24 mouse cellular contexts compared by ENCODE assay signal in genomic region chr13:47192200-47192599, GRCm38 (mm10).
"Had no signal": no experiment of that assay in that cellular context is flagged by ENCODE, and none has a peak within 500 bp of the region (broad histone marks: within the 10 kb centered on the region; RNA-seq: fewer than 3 reads in every experiment).

No protein-coding gene starts in this region.

- ATAC-seq: forebrain, embryonic 15.5 days; forebrain, postnatal 0 days; hindbrain, postnatal 0 days; liver, embryonic 12.5 days had no signal

- H3K9ac ChIP-seq: forebrain, embryonic 15.5 days; forebrain, postnatal 0 days; heart, embryonic 12.5 days; hindbrain, embryonic 13.5 days; hindbrain, embryonic 15.5 days; limb, embryonic 12.5 days; liver, embryonic 12.5 days; liver, embryonic 14.5 days had no signal

- H3K27ac ChIP-seq: forebrain, embryonic 15.5 days; heart, embryonic 10.5 days; hindbrain, embryonic 13.5 days; hindbrain, embryonic 15.5 days; hindbrain, postnatal 0 days; layer of hippocampus, adult 2 months; left cerebral cortex, adult 2 months; limb, embryonic 10.5 days; limb, embryonic 12.5 days; liver, embryonic 12.5 days; liver, embryonic 14.5 days had no signal

- H3K4me3 ChIP-seq: forebrain, embryonic 15.5 days; heart, embryonic 10.5 days; heart, embryonic 12.5 days; hindbrain, embryonic 13.5 days; hindbrain, embryonic 15.5 days; layer of hippocampus, adult 2 months; left cerebral cortex, adult 2 months; limb, embryonic 10.5 days; limb, embryonic 12.5 days; liver, embryonic 12.5 days had no signal

- H3K36me3 ChIP-seq: forebrain, embryonic 15.5 days; heart, embryonic 10.5 days; heart, embryonic 12.5 days; hindbrain, embryonic 13.5 days; hindbrain, embryonic 15.5 days; limb, embryonic 10.5 days; limb, embryonic 12.5 days; liver, embryonic 12.5 days had no signal

- H3K9me3 ChIP-seq: forebrain, embryonic 15.5 days; heart, embryonic 10.5 days; heart, embryonic 12.5 days; hindbrain, embryonic 13.5 days; hindbrain, embryonic 15.5 days; limb, embryonic 10.5 days; limb, embryonic 12.5 days; liver, embryonic 12.5 days had no signal

- H3K4me2 ChIP-seq: forebrain, embryonic 15.5 days; heart, embryonic 12.5 days; hindbrain, embryonic 13.5 days; hindbrain, embryonic 15.5 days; limb, embryonic 12.5 days; liver, embryonic 12.5 days had no signal

- DNase-seq: forebrain, postnatal 0 days; gastrocnemius, postnatal 10 days; gastrocnemius, postnatal 25 days; heart, adult 11 months; heart, postnatal 10 days; heart, postnatal 36 days; kidney, adult 18-20 months; kidney, adult 9 months; kidney, postnatal 10 days; kidney, postnatal 25 days; kidney, postnatal 4 days; liver had no signal
